Mouse (Mus musculus) erythroid progenitor cell, adult 5-6 weeks (primary cell): ENCODE data around the gene Cntnap2. TPM values are rescaled to one million over a fixed set of nuclear protein-coding genes. Genes with fewer than 3 reads are reported as not detected.

Source experiments
- ATAC-seq: replicated peaks from 2 replicates; pipeline ENCODE4 v1.8.0; 2016; ENCODE audit warnings: moderate number of reproducible peaks, mild to moderate bottlenecking, moderate TSS enrichment, inconsistent platforms; ENCODE audit not compliant: poor library complexity, low FRiP score, severe bottlenecking
- total RNA-seq, 2 experiments: library from RNA; stranded (forward) in 1 of 2; stranded (reverse) in 1 of 2; fragments of 150-400 nt in 1 of 2; fragments of 186-747, 209-891 nt in 1 of 2; gene quantifications; 2 replicates each; pipeline versions ENCODE4 v1.2.3 to v1.2.4; 2015 to 2017; ENCODE audit warnings: low replicate concordance in 2 of 2

Cntnap2 gene
- total RNA-seq, 2 experiments from 2014 or later, result not detected

- ATAC-seq, result no peak
Observed at GRCm38 (mm10) chr6:46866317-46866716, 1807.2 kb downstream of the Cntnap2 start.

DNA sequence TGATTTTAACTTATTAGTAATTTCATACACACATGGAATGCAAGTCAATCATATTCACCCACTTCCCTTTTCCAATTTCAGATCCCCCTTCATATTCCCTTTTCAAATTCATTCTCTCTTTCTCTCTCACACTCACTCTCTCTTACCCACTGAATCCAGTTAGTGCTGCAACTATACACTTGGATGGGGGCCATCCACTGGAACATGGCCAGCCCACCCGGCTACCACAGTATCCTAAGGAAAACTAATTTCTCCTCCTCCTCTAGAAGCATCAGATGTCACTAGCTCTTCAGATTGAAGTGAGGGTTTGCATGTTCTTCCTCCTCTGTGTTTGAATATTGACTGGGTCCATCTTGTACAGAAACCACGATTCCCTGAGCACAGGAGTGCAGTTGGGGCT is 1827.1 kb downstream of the Cntnap2 start:
- no peak for ATAC-seq

DNA sequence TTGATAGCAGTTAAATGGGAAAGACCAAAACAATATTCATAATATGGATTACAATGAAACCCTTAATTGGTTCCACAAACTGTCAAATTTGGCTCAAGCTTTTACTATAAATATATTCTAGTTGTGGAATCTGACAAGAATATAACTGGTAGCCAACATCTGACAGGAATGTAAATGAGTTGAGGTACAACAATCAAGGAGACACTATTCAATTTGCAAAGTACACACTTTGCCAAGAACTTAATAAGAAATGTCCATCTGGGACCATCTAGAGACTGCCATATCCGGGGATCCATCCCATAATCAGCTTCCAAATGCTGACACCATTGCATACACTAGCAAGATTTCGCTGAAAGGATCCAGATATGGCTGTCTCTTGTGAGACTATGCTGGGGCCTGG is 1850.0 kb downstream of the Cntnap2 start:
- ATAC-seq, result no peak

GRCm38 (mm10) chr6:46918701-46919274 is 1859.6 kb downstream of the Cntnap2 start:
- no peak for ATAC-seq

GRCm38 (mm10) chr6:46919973-46920372 is 1860.8 kb downstream of the Cntnap2 start:
- ATAC-seq, result no peak

DNA sequence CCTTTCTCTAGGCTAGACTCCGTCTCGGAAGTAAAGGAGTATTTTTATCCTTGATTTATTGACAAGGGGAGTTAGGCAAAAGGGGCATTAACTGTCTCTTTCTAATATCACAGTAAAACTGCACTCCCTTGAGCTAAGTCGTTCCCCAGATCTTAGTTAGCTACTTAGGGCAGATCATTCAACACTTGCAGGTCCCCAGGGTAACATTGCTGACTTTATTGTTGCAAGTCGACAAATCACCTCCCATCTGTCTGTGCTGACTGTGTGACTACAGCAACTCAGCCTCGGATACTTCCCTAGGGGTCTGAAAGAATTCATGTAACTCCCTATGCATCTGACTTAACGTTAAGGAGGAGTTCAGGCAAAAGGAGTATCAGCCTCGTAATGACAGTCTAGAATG is 1865.6 kb downstream of the Cntnap2 start:
- no peak for ATAC-seq

- ATAC-seq, result no peak
Observed at GRCm38 (mm10) chr6:46945703-46946102, 1886.5 kb downstream of the Cntnap2 start.

DNA sequence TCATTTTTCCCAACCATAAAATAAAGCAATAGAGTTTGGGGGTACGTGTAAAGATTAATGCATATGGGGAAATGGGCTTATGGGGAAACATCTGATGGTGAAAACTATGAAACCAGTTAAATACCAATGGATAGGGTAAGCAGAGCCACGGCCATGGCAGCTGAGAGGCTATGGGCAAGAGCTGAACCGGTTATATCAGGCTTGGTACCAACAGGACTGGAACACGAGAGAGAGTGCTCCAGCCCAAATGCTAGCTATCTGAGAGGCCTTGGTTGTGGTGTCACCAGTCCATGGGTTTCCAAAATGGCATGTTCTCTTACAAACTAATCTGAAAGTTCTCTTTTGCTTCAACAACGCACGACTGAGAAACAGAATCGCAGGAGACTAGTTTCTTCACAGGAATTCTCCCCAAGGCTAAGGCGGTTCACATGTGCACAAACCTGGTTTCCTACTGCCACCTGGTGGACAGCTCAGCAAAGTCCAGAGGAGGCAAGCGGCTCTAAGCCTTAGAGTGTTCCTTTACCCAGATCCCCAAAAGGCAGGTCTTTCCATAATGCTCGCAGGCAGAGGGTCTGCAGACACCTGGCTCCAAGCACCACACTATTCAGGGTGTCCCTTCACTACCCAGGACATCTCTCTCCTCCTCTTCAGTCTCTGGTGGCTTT is 1902.0 kb downstream of the Cntnap2 start:
- no peak for ATAC-seq

- ATAC-seq, result no peak
Observed at GRCm38 (mm10) chr6:46963261-46963660, 1904.1 kb downstream of the Cntnap2 start.

GRCm38 (mm10) chr6:46963693-46964092 is 1904.5 kb downstream of the Cntnap2 start:
- ATAC-seq, result no peak

GRCm38 (mm10) chr6:46972640-46973039 is 1913.5 kb downstream of the Cntnap2 start:
- ATAC-seq, result no peak

GRCm38 (mm10) chr6:46996010-46996602 is 1936.9 kb downstream of the Cntnap2 start:
- no peak for ATAC-seq

DNA sequence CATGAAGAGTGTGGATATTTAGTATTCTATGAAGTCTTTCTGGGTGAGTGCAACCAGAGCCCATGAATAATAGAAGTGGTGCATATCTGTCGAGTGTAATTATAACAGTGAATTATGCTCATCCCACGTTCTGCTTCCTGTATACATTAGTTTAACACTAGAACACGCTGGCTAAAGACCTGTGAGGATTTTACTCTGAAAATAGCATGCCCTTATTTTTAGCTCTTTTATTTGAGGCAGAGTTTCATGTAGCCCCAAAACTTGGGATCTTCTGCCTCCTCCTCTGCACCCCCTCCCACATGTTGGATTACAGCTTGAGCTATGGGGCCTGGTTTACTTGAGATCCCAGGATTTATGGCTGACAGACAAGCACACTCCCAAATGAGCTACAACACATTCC is 1945.3 kb downstream of the Cntnap2 start:
- ATAC-seq, result no peak

- no peak for ATAC-seq
Observed at GRCm38 (mm10) chr6:47012933-47013332, 1953.8 kb downstream of the Cntnap2 start.

- no peak for ATAC-seq
Observed at GRCm38 (mm10) chr6:47013535-47013934, 1954.4 kb downstream of the Cntnap2 start.

DNA sequence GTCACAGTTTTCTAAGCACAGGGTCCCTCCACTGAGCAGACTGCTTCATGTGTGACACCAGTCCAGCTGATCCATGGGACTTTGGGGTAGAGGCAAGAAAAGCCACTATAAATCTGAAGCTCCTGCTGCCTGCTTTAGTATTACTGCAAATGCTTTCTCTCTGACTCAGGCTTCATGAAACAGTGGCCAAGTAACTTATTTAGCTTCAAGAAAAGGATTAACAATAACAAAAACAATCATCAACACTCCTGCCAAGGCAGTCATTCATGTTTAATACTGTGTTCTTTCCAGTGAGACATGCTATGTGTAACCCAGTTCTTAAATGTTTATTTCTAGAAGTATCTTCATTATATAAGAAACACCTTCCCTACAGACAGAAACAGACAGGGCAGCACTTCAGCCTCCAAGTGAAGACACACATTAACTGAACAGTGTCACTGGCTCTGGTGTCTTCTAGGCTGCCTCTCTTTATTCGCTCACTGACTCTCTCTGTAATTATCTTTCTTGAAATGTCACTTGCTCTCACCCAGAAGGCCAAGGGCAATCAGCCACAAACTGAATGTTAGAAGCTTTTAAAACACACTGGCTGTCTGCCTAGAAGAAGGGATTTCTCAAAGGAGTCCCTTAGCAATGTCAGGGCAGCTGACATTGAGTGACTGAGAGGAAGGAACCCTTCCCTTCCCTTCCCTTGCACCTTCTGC is 1955.9 kb downstream of the Cntnap2 start:
- no peak for ATAC-seq

DNA sequence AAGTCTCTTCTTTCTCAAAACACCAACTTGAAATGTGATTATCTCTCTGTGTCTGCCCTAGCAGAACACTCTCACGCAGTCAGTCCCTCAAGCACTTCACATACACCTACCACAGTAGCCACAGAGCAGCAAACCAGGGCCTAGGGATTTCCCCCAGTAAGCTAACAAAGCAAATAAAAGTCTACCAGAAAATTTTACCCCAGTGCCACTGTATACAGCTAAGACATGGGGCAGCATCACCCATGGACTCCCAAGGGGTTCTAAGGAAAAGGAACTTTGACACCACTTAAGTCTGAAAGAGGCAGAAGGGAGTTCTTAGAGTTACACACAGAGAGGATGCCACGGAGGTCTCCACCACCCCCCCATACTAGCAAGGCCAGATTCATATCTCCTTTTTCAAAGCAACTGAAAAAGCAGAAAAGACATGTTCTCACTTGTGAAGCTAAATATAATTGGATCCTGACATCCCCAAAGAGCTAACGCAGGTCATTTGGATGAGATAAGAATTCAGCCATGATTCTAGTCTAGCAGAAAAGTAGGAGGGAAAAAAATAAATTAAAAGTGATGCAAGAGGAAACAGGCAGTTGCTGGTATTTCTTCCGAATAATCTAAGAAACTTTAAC is 1967.0 kb downstream of the Cntnap2 start:
- ATAC-seq, result no peak

- ATAC-seq, result no peak
Observed at GRCm38 (mm10) chr6:47031362-47031761, 1972.2 kb downstream of the Cntnap2 start.

DNA sequence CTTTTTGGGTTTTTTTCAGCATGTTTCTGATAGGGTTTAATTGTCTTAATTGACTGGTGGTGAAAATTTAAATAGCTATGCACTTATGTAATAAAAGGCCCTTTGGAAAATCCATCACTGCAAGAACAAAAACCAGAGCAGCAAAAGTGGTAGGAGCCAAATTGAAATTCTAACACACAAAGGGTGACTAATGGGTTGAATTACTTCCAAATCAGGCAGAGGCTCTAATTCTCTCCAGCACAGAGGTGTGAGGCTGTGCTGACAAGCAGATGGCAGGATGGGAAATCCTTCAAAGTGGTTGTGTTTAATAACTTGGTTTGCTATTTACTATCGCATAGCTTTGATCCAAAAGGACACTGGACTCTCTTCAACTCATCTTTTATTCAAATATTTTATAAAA is 1983.4 kb downstream of the Cntnap2 start:
- no peak for ATAC-seq

DNA sequence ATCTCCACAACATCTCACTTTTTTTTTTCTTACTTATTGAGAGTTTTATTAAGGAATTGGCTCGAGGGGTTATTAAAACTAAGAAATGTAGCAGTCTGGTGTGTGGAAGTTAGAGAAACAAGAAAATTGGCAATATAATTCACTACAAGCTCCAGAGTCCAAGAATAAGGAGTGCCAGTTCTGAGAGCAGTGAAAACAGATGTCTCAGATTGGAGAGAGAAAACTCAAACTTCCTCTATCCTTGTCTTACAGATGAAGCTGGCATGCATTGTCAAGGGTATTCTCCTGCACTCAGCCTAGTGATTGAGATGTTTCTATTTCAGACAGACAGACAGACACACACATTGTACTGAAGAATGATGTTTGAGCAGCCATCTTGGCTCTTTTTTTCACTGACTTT is 1984.4 kb downstream of the Cntnap2 start:
- ATAC-seq, result no peak
